Mouse (Mus musculus) midbrain, embryonic 14.5 days (tissue): ENCODE results near the gene Tns1. TPM values are rescaled to one million over a fixed set of nuclear protein-coding genes. Genes with fewer than 3 reads are reported as not detected.

ENCODE experiments used
- ATAC-seq: fragments of 200-750 bp; cut with Nextera tagmentation; 2 replicates; pipeline ENCODE4 v1.8.0; 2017; ENCODE audit warnings: moderate number of reproducible peaks, moderate library complexity; ENCODE audit not compliant: low FRiP score, low TSS enrichment
- DNase-seq: peaks from one replicate; pipeline ENCODE4 v3.0.0-alpha.2; 2015
- H3K27ac ChIP-seq: fragments of 300-500 bp; sonication (generic); replicated peaks from 2 replicates; pipeline ENCODE4 v1.5.1; 2014; ENCODE audit warnings: mild to moderate bottlenecking, low read depth, low read length, moderate library complexity
- H3K27me3 ChIP-seq: fragments of 300-500 bp; sonication (generic); 2 replicates; pipeline ENCODE4 v1.6.1; 2014; ENCODE audit warnings: low read length, control low read depth, mixed read lengths; ENCODE audit not compliant: control insufficient read depth, insufficient read depth
- H3K36me3 ChIP-seq: fragments of 300-500 bp; sonication (generic); 2 replicates; pipeline ENCODE4 v1.6.1; 2014; ENCODE audit warnings: low read length, control low read depth; ENCODE audit not compliant: control insufficient read depth, insufficient read depth
- H3K4me1 ChIP-seq: fragments of 300-500 bp; sonication (generic); 2 replicates; pipeline ENCODE4 v1.6.1; 2014; ENCODE audit warnings: mild to moderate bottlenecking, antibody characterized with exemption, low read length, control low read depth; ENCODE audit not compliant: control insufficient read depth, insufficient read depth
- H3K4me2 ChIP-seq: fragments of 300-500 bp; sonication (generic); 2 replicates; pipeline ENCODE4 v1.6.1; 2014; ENCODE audit warnings: mild to moderate bottlenecking, low read length, moderate library complexity
- H3K4me3 ChIP-seq: fragments of 300-500 bp; sonication (generic); replicated peaks from 2 replicates; pipeline ENCODE4 v1.5.1; 2014; ENCODE audit warnings: low read depth, low read length
- H3K9ac ChIP-seq: fragments of 300-500 bp; sonication (generic); replicated peaks from 2 replicates; pipeline ENCODE4 v1.6.1; 2014; ENCODE audit warnings: mild to moderate bottlenecking, low read length, moderate library complexity
- H3K9me3 ChIP-seq: fragments of 300-500 bp; sonication (generic); 2 replicates; pipeline ENCODE4 v1.6.1; 2016; ENCODE audit warnings: low read length, control low read depth, mixed read lengths; ENCODE audit not compliant: control insufficient read depth
- WGBS: fragments of 180-500 bp; shearing (Covaris S2); extraction: QIAGEN DNeasy Blood & Tissue Kit; methylation state at CpG from one replicate; pipeline ENCODE4 v1.1.7; 2014; 5-methylcytosine and 5-hydroxymethylcytosine counted together
- polyA plus RNA-seq: library from polyadenylated mRNA; unstranded; fragments of >200 nt; fragmentation: Nextera tagmentation; extraction: Ambion mirVana; gene quantifications from 2 replicates; pipeline ENCODE4 v1.2.1, GENCODE M21; 2014

The Tns1 gene
- polyA plus RNA-seq, 1 experiment from 2014 or later, result 11.0 TPM

GRCm38 (mm10) chr1:73952598-73952997 is 171.7 kb downstream of the Tns1 start:
- Histone ChIP-seq H3K4me2 (no peak overlapping the region), H3K27me3 (no peaks in the 10 kb centered on the region), H3K4me3 (no peak overlapping the region), H3K27ac (no peak overlapping the region), H3K4me1 (no peaks in the 10 kb centered on the region), H3K9me3 (no peaks in the 10 kb centered on the region), H3K36me3 (no peaks in the 10 kb centered on the region), H3K9ac (no peak overlapping the region)
- WGBS, result 81% methylated on average over 10 of the region's 10 CpGs
- ATAC-seq (no peak), DNase-seq (no peak)

GRCm38 (mm10) chr1:73951178-73951577 is 173.1 kb downstream of the Tns1 start:
- ATAC-seq (no peak), DNase-seq (no peak)
- no peaks in the 10 kb centered on the region for H3K4me1 ChIP-seq
- H3K27ac ChIP-seq, result no peak overlapping the region
- H3K4me2 ChIP-seq, result no peak overlapping the region
- no peaks in the 10 kb centered on the region for H3K9me3 ChIP-seq
- H3K27me3 ChIP-seq, result no peaks in the 10 kb centered on the region
- H3K4me3 ChIP-seq, result no peak overlapping the region
- WGBS, result 94% methylated on average over 3 of the region's 3 CpGs
- no peaks in the 10 kb centered on the region for H3K36me3 ChIP-seq
- no peak overlapping the region for H3K9ac ChIP-seq

- ATAC-seq (no peak), DNase-seq (no peak)
- 88% methylated on average over 5 of the region's 5 CpGs for WGBS
- Histone ChIP-seq H3K4me2 (no peak overlapping the region), H3K9me3 (no peaks in the 10 kb centered on the region), H3K9ac (no peak overlapping the region), H3K4me1 (no peaks in the 10 kb centered on the region), H3K4me3 (no peak overlapping the region), H3K27me3 (no peaks in the 10 kb centered on the region), H3K36me3 (no peaks in the 10 kb centered on the region), H3K27ac (no peak overlapping the region)
Observed at GRCm38 (mm10) chr1:73948757-73949156, 175.5 kb downstream of the Tns1 start.

GRCm38 (mm10) chr1:73947525-73948304 is 176.5 kb downstream of the Tns1 start:
- H3K27ac ChIP-seq, result no peak overlapping the region
- no peak for DNase-seq
- no peak for ATAC-seq
- no peak overlapping the region for H3K9ac ChIP-seq
- 79% methylated on average over 15 of the region's 15 CpGs for WGBS
- no peak overlapping the region for H3K4me3 ChIP-seq
- no peak overlapping the region for H3K4me2 ChIP-seq
- no peaks in the 10 kb centered on the region for H3K36me3 ChIP-seq
- H3K4me1 ChIP-seq, result 0 out of 2 replicates have a peak, but pooled peaks cover under 1% of the 10 kb centered on the region
- H3K27me3 ChIP-seq, result no peaks in the 10 kb centered on the region
- H3K9me3 ChIP-seq, result no peaks in the 10 kb centered on the region

DNA sequence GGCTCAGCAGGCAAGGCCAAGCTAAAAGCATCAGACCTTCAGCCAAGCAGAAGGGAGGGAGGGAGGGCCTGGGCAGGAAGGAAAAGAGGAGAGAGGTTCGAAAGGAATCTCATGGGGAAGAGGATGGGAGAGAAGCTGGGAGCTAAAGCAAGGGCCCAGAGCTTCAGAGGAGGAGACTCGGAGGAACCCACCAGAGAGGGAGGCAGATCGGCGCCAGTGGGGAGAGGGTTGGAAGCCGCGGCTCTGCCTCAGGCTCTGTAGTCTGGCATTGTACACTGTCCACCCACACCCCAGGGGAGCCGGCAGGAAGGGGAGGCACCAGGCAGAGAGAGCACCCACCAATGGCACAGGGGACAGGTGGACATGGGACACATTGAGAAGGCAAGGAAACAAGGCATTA is 177.5 kb downstream of the Tns1 start:
- no peak for ATAC-seq

DNA sequence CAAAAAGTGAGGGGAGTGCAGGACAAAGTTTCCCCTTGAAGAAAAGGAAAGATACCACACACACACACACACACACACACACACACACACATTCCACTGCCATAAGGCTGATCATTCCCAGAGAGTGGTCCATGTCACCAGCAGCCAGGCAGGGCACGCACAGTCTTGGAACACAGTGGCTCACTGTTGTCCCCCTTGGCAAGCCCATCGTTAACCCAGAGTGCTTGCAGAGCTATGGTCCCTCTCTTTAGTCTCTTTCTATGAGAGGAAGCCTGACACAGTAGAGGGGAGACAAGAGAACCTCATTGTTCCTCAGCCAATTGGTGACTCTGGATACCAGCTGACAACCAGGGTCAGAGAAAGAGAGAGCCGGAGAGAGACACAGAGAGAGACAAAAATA is 179.9 kb downstream of the Tns1 start:
- no peaks in the 10 kb centered on the region for H3K36me3 ChIP-seq
- H3K4me3 ChIP-seq, result no peak overlapping the region
- no peak overlapping the region for H3K27ac ChIP-seq
- no peak overlapping the region for H3K4me2 ChIP-seq
- 74% methylated on average over 3 of the region's 3 CpGs for WGBS
- 0 out of 2 replicates have a peak, but pooled peaks cover 8% of the 10 kb centered on the region for H3K4me1 ChIP-seq
- H3K27me3 ChIP-seq, result no peaks in the 10 kb centered on the region
- H3K9ac ChIP-seq, result no peak overlapping the region
- DNase-seq (peak; percentile 41), ATAC-seq (no peak)
- no peaks in the 10 kb centered on the region for H3K9me3 ChIP-seq

More for the DNA sequence above, 177.5 kb downstream of the Tns1 start:
- H3K9ac ChIP-seq, result no peak overlapping the region
- no peaks in the 10 kb centered on the region for H3K36me3 ChIP-seq
- no peaks in the 10 kb centered on the region for H3K27me3 ChIP-seq
- no peak overlapping the region for H3K4me3 ChIP-seq
- no peak overlapping the region for H3K27ac ChIP-seq
- 0 out of 2 replicates have a peak, but pooled peaks cover 8% of the 10 kb centered on the region for H3K4me1 ChIP-seq
- DNase-seq, result no peak
- 89% methylated on average over 7 of the region's 7 CpGs for WGBS
- no peaks in the 10 kb centered on the region for H3K9me3 ChIP-seq
- H3K4me2 ChIP-seq, result no peak overlapping the region

DNA sequence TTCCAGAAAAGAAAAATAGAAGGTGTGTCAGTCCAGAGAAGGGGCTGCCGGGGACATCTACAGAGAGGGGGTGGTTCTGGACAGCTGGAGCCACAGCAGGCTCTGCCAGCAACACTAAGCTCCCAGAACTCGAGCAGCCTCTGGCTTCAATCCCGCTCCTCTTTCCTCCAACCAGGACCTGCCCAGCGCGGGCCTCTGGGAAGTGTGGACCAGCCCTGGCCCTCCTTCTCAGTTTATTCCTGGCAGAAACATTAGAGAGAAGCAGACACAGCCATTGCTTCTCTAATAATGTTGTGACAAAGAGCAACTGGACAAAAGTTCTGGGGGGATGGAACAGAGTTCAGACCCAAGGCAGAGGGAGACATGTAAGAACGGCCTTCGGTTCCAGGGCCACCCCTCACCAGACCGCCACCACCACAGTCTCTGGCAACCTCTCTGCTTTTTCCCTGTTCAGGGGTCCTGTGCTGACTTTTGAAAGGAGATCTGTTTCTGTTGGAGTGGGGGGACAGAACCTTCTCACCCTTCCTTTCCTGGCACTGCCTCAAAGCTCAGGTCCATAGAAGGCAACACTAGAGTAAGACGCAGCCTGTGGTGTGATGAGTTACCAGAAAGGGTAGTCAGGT is 180.5 kb downstream of the Tns1 start:
- 0 out of 2 replicates have a peak, but pooled peaks cover 8% of the 10 kb centered on the region for H3K4me1 ChIP-seq
- H3K27me3 ChIP-seq, result no peaks in the 10 kb centered on the region
- no peak overlapping the region for H3K9ac ChIP-seq
- DNase-seq (no peak), ATAC-seq (no peak)
- no peaks in the 10 kb centered on the region for H3K36me3 ChIP-seq
- H3K9me3 ChIP-seq, result no peaks in the 10 kb centered on the region
- H3K27ac ChIP-seq, result 0 out of 2 replicates have a peak overlapping the region, but pooled peaks have one; percentile 32
- no peak overlapping the region for H3K4me2 ChIP-seq
- 78% methylated on average over 9 of the region's 9 CpGs for WGBS
- H3K4me3 ChIP-seq, result no peak overlapping the region

- Histone ChIP-seq H3K36me3 (no peaks in the 10 kb centered on the region), H3K9me3 (no peaks in the 10 kb centered on the region), H3K9ac (no peak overlapping the region), H3K4me3 (no peak overlapping the region), H3K4me2 (no peak overlapping the region), H3K27ac (no peak overlapping the region), H3K27me3 (no peaks in the 10 kb centered on the region), H3K4me1 (0 out of 2 replicates have a peak, but pooled peaks cover 8% of the 10 kb centered on the region)
- DNase-seq (no peak), ATAC-seq (no peak)
- WGBS, result 76% methylated on average over 5 of the region's 5 CpGs
Observed at GRCm38 (mm10) chr1:73943255-73943654, 181.0 kb downstream of the Tns1 start.

- ATAC-seq (no peak), DNase-seq (no peak)
- Histone ChIP-seq H3K9me3 (no peaks in the 10 kb centered on the region), H3K4me2 (no peak overlapping the region), H3K4me1 (0 out of 2 replicates have a peak, but pooled peaks cover 8% of the 10 kb centered on the region), H3K36me3 (no peaks in the 10 kb centered on the region), H3K9ac (no peak overlapping the region), H3K27ac (no peak overlapping the region), H3K4me3 (no peak overlapping the region), H3K27me3 (no peaks in the 10 kb centered on the region)
- WGBS, result 29% methylated on average over 2 of the region's 2 CpGs
Observed at GRCm38 (mm10) chr1:73942243-73942642, 182.0 kb downstream of the Tns1 start.
